Mouse (Mus musculus) kidney, adult 2 months (tissue): ENCODE measurements around the gene Jmjd6. TPM values are rescaled to one million over a fixed set of nuclear protein-coding genes. Genes with fewer than 3 reads are reported as not detected.
"Not testable (repeated sequence)": the region's sequence is repeated elsewhere in the genome, so short reads cannot be mapped to it uniquely, and the experiment has no call there.

Experiments used
- DNase-seq: peaks from one replicate; pipeline ENCODE4 v3.0.0; 2021
- H3K27ac ChIP-seq: fragments of 200-500 bp; 2 replicates; pipeline ENCODE4 v1.5.1; 2012; ENCODE audit warnings: low read depth, low read length, control low read depth, inconsistent platforms; ENCODE audit not compliant: insufficient read depth
- H3K27me3 ChIP-seq: fragments of 200-500 bp; replicated peaks from 2 replicates; pipeline ENCODE4 v1.6.1; 2012; ENCODE audit warnings: mild to moderate bottlenecking, moderate library complexity, low read length, inconsistent platforms; ENCODE audit not compliant: control insufficient read depth, insufficient read depth
- H3K36me3 ChIP-seq: fragments of 200-500 bp; 2 replicates; pipeline ENCODE4 v1.6.1; 2012; ENCODE audit warnings: mild to moderate bottlenecking, moderate library complexity, low read length, inconsistent platforms; ENCODE audit not compliant: control insufficient read depth, insufficient read depth
- H3K4me1 ChIP-seq: fragments of 200-500 bp; 2 replicates; pipeline ENCODE4 v1.6.1; 2011; ENCODE audit warnings: low read length; ENCODE audit not compliant: control insufficient read depth, insufficient read depth
- H3K4me3 ChIP-seq: fragments of 200-500 bp; 2 replicates; pipeline ENCODE4 v1.5.1; 2011; ENCODE audit warnings: mild to moderate bottlenecking, low read depth, low read length, control low read depth; ENCODE audit not compliant: insufficient read depth
- CTCF ChIP-seq: fragments of 200-500 bp; conservative IDR thresholded peaks from 2 replicates; pipeline ENCODE4 v1.5.1; 2011; ENCODE audit warnings: low read depth, mild to moderate bottlenecking, control low read depth, low read length, moderate library complexity, mixed read lengths; ENCODE audit not compliant: insufficient read depth, insufficient read length
- POLR2A ChIP-seq: fragments of 200-500 bp; IDR thresholded peaks from one replicate; pipeline ENCODE4 v1.6.1; 2011; ENCODE audit warnings: low read depth, low read length, control low read depth
- WGBS: fragments of 180-500 bp; shearing (Covaris S2); methylation state at CpG from one replicate; pipeline ENCODE4 v1.1.7; 2018; 5-methylcytosine and 5-hydroxymethylcytosine counted together
- polyA plus RNA-seq: library from polyadenylated mRNA; depleted of rRNA; stranded (reverse); fragments of >200 nt; gene quantifications from 2 replicates; pipeline ENCODE4 v1.2.3, GENCODE M21; 2012

Jmjd6 gene
- polyA plus RNA-seq, 1 experiment: 19.6 TPM

DNA sequence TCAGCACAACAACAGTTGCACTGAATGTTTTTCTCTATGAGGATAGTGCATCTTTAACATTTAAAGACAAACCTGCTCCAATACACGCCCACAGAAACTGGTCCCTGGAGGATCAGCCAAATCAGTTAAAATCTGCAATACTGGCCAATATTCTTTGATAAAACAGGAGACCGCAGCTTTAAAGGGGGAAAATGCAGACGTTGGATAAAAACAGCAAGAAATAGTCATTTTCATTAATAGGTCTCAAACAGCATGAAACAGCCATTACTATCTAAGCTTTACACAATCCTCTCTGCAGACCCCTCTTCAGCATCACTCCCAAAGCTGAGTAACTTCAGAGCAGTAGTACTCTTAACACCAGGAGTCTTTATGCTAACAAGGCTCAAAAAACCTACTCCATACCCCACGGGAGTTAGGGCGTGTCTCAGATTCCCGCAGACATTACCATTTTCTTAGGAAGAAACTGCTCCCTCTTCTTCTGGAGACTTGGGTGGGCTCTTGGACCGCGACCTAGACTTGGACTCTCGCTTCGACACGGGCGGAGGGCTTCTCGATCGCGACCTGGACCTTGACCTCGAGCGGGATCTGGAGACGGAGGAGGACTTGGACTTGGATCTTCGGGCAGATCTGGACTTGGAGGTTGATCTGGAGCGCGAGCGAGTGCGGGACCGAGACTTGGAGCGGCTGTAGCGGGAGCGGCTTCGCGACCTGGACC lies 8.5 kb upstream of the Jmjd6 start:
- no peak for TF ChIP-seq CTCF
- TF ChIP-seq POLR2A: peak; percentile 10
- DNase-seq: peak; percentile 79
- H3K4me1 ChIP-seq: 0 out of 2 replicates have a peak, but pooled peaks cover 3% of the 10 kb centered on the region
- H3K36me3 ChIP-seq: peaks cover 22% of the 10 kb centered on the region
- 1% methylated on average over 29 of the region's 29 CpGs for WGBS
- H3K27ac ChIP-seq: peak overlapping the region; percentile 98
- H3K4me3 ChIP-seq: peak overlapping the region; percentile 92
- no peaks in the 10 kb centered on the region for H3K27me3 ChIP-seq

- peak; percentile 19 for DNase-seq
Observed at GRCm38 (mm10) chr11:116850833-116851477, 7.7 kb upstream of the Jmjd6 start.

GRCm38 (mm10) chr11:116850085-116850484 lies 6.8 kb upstream of the Jmjd6 start:
- Histone ChIP-seq H3K4me1 (0 out of 2 replicates have a peak, but pooled peaks cover 3% of the 10 kb centered on the region), H3K36me3 (peaks cover 22% of the 10 kb centered on the region), H3K27ac (no peak overlapping the region), H3K4me3 (peak overlapping the region; percentile 33; the same call in 1 of the 2 replicates), H3K27me3 (no peaks in the 10 kb centered on the region)
- WGBS: 20% methylated on average over 4 of the region's 4 CpGs
- TF ChIP-seq POLR2A (no peak), CTCF (no peak)
- DNase-seq: no peak

More at GRCm38 (mm10) chr11:116850833-116851477, 7.7 kb upstream of the Jmjd6 start:
- 6% methylated on average over 6 of the region's 6 CpGs for WGBS
- Histone ChIP-seq H3K27ac (no peak overlapping the region; the same call in 1 of the 2 replicates), H3K4me1 (0 out of 2 replicates have a peak, but pooled peaks cover 3% of the 10 kb centered on the region), H3K4me3 (peak overlapping the region; percentile 92; the same call in 1 of the 2 replicates), H3K36me3 (peaks cover 22% of the 10 kb centered on the region), H3K27me3 (no peaks in the 10 kb centered on the region)
- no peak for TF ChIP-seq CTCF
- TF ChIP-seq POLR2A: no peak

DNA sequence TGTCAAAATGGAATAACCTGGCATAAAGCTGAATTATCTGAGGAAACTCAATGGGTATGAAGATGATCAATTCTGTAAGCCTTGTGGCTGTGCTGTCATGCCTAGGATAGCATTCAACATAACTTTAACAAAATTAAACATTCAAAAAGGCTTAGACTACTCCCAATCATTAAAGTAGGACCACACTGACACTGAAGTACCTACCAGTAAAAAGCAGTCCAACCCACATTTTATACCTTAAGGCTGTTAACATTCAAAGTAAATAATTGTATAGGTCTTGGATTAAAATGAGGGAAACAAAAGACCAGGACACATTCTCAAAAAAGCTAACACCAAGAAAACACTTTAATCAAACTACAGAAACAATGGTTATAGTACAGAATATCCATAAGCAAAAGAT lies 6.3 kb upstream of the Jmjd6 start:
- Histone ChIP-seq H3K27ac (no peak overlapping the region), H3K4me3 (no peak overlapping the region), H3K4me1 (0 out of 2 replicates have a peak, but pooled peaks cover 3% of the 10 kb centered on the region), H3K27me3 (no peaks in the 10 kb centered on the region), H3K36me3 (peaks cover 22% of the 10 kb centered on the region)
- no peak for DNase-seq
- TF ChIP-seq CTCF: no peak
- no peak for TF ChIP-seq POLR2A

DNA sequence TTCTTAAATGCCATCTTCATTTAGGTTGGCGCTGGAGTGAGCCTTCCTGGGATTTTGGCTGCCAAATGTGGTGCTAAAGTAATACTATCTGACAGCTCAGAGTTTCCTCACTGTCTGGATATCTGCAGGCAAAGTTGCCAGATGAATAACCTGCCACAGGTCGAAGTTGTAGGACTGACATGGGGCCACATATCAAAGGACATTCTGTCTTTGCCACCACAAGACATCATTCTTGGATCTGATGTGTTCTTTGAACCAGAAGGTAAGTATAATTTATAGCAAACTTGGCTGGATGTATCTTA lies 5.6 kb upstream of the Jmjd6 start:
- H3K36me3 ChIP-seq: peaks cover 22% of the 10 kb centered on the region
- not testable (repeated sequence) for DNase-seq
- WGBS: 69% methylated on average over 2 of the region's 2 CpGs

GRCm38 (mm10) chr11:116848086-116848876 lies 5.0 kb upstream of the Jmjd6 start:
- H3K36me3 ChIP-seq: peaks cover 22% of the 10 kb centered on the region

More for the DNA sequence above, 5.6 kb upstream of the Jmjd6 start:
- not testable (repeated sequence) for H3K4me3 ChIP-seq, H3K4me1 ChIP-seq, H3K27me3 ChIP-seq, H3K27ac ChIP-seq

More at GRCm38 (mm10) chr11:116848086-116848876, 5.0 kb upstream of the Jmjd6 start:
- no peak for TF ChIP-seq POLR2A
- TF ChIP-seq CTCF: no peak
- no peak overlapping the region for H3K27ac ChIP-seq
- no peak overlapping the region for H3K4me3 ChIP-seq
- peaks cover 8% of the 10 kb centered on the region; the same call in 1 of the 2 replicates for H3K4me1 ChIP-seq
- 61% methylated on average over 5 of the region's 5 CpGs for WGBS
- peak; percentile 48 for DNase-seq
- H3K27me3 ChIP-seq: no peaks in the 10 kb centered on the region
